Mouse (Mus musculus): ENCODE results near the gene Muc13. TPM values are rescaled to one million over a fixed set of nuclear protein-coding genes. Genes with fewer than 3 reads are reported as not detected.

Muc13 gene
- total RNA-seq, 2 experiments from 2014 or later, result not detected

GRCm38 (mm10) chr16:33769848-33770247 is 24.0 kb upstream of the Muc13 start:
- peak in 1 of 2 experiments; percentile 19 for DNase-seq

GRCm38 (mm10) chr16:33770778-33771454 is 22.9 kb upstream of the Muc13 start:
- DNase-seq, result no peak

- no peak for DNase-seq
Measured at GRCm38 (mm10) chr16:33772809-33773208, 21.0 kb upstream of the Muc13 start.

- DNase-seq, result no peak
Measured at GRCm38 (mm10) chr16:33774972-33775371, 18.9 kb upstream of the Muc13 start.

- DNase-seq, result no peak
Measured at GRCm38 (mm10) chr16:33775733-33776335, 18.0 kb upstream of the Muc13 start.

- no peak for DNase-seq
Measured at GRCm38 (mm10) chr16:33776766-33777529, 16.9 kb upstream of the Muc13 start.

GRCm38 (mm10) chr16:33777607-33778006 is 16.2 kb upstream of the Muc13 start:
- no peak for DNase-seq

GRCm38 (mm10) chr16:33781789-33782728 is 11.8 kb upstream of the Muc13 start:
- DNase-seq, result no peak

- DNase-seq, result no peak
Measured at GRCm38 (mm10) chr16:33782729-33783091, 11.1 kb upstream of the Muc13 start.

- DNase-seq, result no peak
Measured at GRCm38 (mm10) chr16:33784547-33784946, 9.3 kb upstream of the Muc13 start.

GRCm38 (mm10) chr16:33785092-33785704 is 8.6 kb upstream of the Muc13 start:
- no peak for DNase-seq

- DNase-seq, result no peak
Measured at GRCm38 (mm10) chr16:33786657-33787390, 7.0 kb upstream of the Muc13 start.

- DNase-seq, result no peak
Measured at GRCm38 (mm10) chr16:33795106-33795505, 1.3 kb downstream of the Muc13 start.

GRCm38 (mm10) chr16:33795887-33796286 is 2.0 kb downstream of the Muc13 start:
- no peak for DNase-seq

GRCm38 (mm10) chr16:33796756-33797155 is 2.9 kb downstream of the Muc13 start:
- no peak for DNase-seq

GRCm38 (mm10) chr16:33797860-33798259 is 4.0 kb downstream of the Muc13 start:
- peak; percentile 55 to 80 for DNase-seq

GRCm38 (mm10) chr16:33810002-33810401 is 16.2 kb downstream of the Muc13 start:
- no peak for DNase-seq

- DNase-seq, result no peak
Measured at GRCm38 (mm10) chr16:33818413-33819165, 24.8 kb downstream of the Muc13 start.

GRCm38 (mm10) chr16:33820269-33821178 is 26.7 kb downstream of the Muc13 start:
- peak; percentile 85 to 97 for DNase-seq
